Mouse (Mus musculus) testis, adult 2 months (tissue): ENCODE results near the gene A030003K21Rik. TPM values are rescaled to one million over a fixed set of nuclear protein-coding genes. Genes with fewer than 3 reads are reported as not detected.
"Not testable (repeated sequence)": the region's sequence is repeated elsewhere in the genome, so short reads cannot be mapped to it uniquely, and the experiment has no call there.

Experiments
- H3K27ac ChIP-seq: fragments of 200-500 bp; 2 replicates; pipeline ENCODE4 v1.5.1; 2012; ENCODE audit warnings: low read depth, low read length; ENCODE audit not compliant: control insufficient read depth, insufficient read depth
- H3K27me3 ChIP-seq: fragments of 200-500 bp; 2 replicates; pipeline ENCODE4 v1.6.1; 2012; ENCODE audit warnings: mild to moderate bottlenecking, low read length, moderate library complexity; ENCODE audit not compliant: control insufficient read depth, insufficient read depth
- H3K36me3 ChIP-seq: fragments of 200-500 bp; 2 replicates; pipeline ENCODE4 v1.6.1; 2012; ENCODE audit warnings: mild to moderate bottlenecking, low read length; ENCODE audit not compliant: control insufficient read depth, insufficient read depth
- H3K4me1 ChIP-seq: fragments of 200-500 bp; 2 replicates; pipeline ENCODE4 v1.6.1; 2012; ENCODE audit warnings: low read length; ENCODE audit not compliant: control insufficient read depth, insufficient read depth
- H3K4me3 ChIP-seq: fragments of 200-500 bp; 2 replicates; pipeline ENCODE4 v1.5.1; 2012; ENCODE audit warnings: low read depth, mild to moderate bottlenecking, low read length, moderate library complexity, mixed read lengths; ENCODE audit not compliant: control insufficient read depth
- CTCF ChIP-seq: fragments of 200-500 bp; IDR thresholded peaks from 2 replicates; pipeline ENCODE4 v1.5.1; 2012; ENCODE audit warnings: low read depth, mild to moderate bottlenecking, inconsistent platforms, low read length, moderate library complexity; ENCODE audit not compliant: control insufficient read depth, insufficient read depth, insufficient replicate concordance
- POLR2A ChIP-seq: fragments of 200-500 bp; IDR thresholded peaks from 2 replicates; pipeline ENCODE4 v1.6.1; 2012; ENCODE audit warnings: low read depth, mild to moderate bottlenecking, inconsistent platforms, low read length, moderate library complexity; ENCODE audit not compliant: control insufficient read depth
- polyA plus RNA-seq: library from polyadenylated mRNA; depleted of rRNA; stranded (reverse); fragments of >200 nt; gene quantifications from 2 replicates; pipeline ENCODE4 v1.2.3, GENCODE M21; 2012

The A030003K21Rik gene
- polyA plus RNA-seq, 1 experiment: not detected

- no peaks in the 10 kb centered on the region for H3K36me3 ChIP-seq
Observed at GRCm38 (mm10) chr1:82974342-82974741, 31.2 kb upstream of the A030003K21Rik start.

GRCm38 (mm10) chr1:82973901-82974300, 30.7 kb upstream of the A030003K21Rik start:
- H3K4me1 ChIP-seq: no peaks in the 10 kb centered on the region
- no peaks in the 10 kb centered on the region for H3K36me3 ChIP-seq
- no peak overlapping the region for H3K27ac ChIP-seq
- no peak overlapping the region for H3K4me3 ChIP-seq
- H3K27me3 ChIP-seq: no peaks in the 10 kb centered on the region
- TF ChIP-seq POLR2A: no peak
- TF ChIP-seq CTCF: no peak

More at GRCm38 (mm10) chr1:82974342-82974741, 31.2 kb upstream of the A030003K21Rik start:
- H3K4me1 ChIP-seq: no peaks in the 10 kb centered on the region
- no peak overlapping the region for H3K27ac ChIP-seq
- H3K4me3 ChIP-seq: no peak overlapping the region
- TF ChIP-seq POLR2A (no peak), CTCF (no peak)
- no peaks in the 10 kb centered on the region for H3K27me3 ChIP-seq

- H3K36me3 ChIP-seq: no peaks in the 10 kb centered on the region
- H3K4me1 ChIP-seq: no peaks in the 10 kb centered on the region
- no peak for TF ChIP-seq POLR2A
- no peak for TF ChIP-seq CTCF
- no peaks in the 10 kb centered on the region for H3K27me3 ChIP-seq
- no peak overlapping the region for H3K27ac ChIP-seq
- no peak overlapping the region for H3K4me3 ChIP-seq
Observed at GRCm38 (mm10) chr1:82973244-82973643, 30.1 kb upstream of the A030003K21Rik start.

GRCm38 (mm10) chr1:82972046-82972445, 28.9 kb upstream of the A030003K21Rik start:
- Histone ChIP-seq H3K27me3 (no peaks in the 10 kb centered on the region), H3K27ac (no peak overlapping the region), H3K36me3 (no peaks in the 10 kb centered on the region), H3K4me1 (no peaks in the 10 kb centered on the region), H3K4me3 (no peak overlapping the region)
- TF ChIP-seq POLR2A (no peak), CTCF (no peak)

GRCm38 (mm10) chr1:82966413-82966812, 23.2 kb upstream of the A030003K21Rik start:
- Histone ChIP-seq H3K36me3 (no peaks in the 10 kb centered on the region), H3K4me3 (no peak overlapping the region), H3K4me1 (no peaks in the 10 kb centered on the region), H3K27ac (no peak overlapping the region), H3K27me3 (no peaks in the 10 kb centered on the region)
- no peak for TF ChIP-seq CTCF
- TF ChIP-seq POLR2A: no peak

- H3K4me3 ChIP-seq: peak within 1 kb of the TSS; percentile 58
- no peaks in the 10 kb centered on the region for H3K4me1 ChIP-seq
- no peak within 1 kb of the TSS for H3K27ac ChIP-seq
- no peaks in the 10 kb centered on the region for H3K36me3 ChIP-seq
- no peaks in the 10 kb centered on the region for H3K27me3 ChIP-seq
- TF ChIP-seq CTCF (no peak), POLR2A (no peak)
Observed at GRCm38 (mm10) chr1:82959870-82960385, 16.7 kb upstream of the A030003K21Rik start, which contains the start of gene Gm47955. Gm47955 (plus strand) TSS chr1:82960286.

GRCm38 (mm10) chr1:82955913-82956312, 12.7 kb upstream of the A030003K21Rik start, which contains the start of gene Gm7544:
Gm7544 (minus strand) TSS chr1:82956013.
- not testable (repeated sequence) for H3K4me3 ChIP-seq, H3K4me1 ChIP-seq, H3K36me3 ChIP-seq, H3K27ac ChIP-seq, H3K27me3 ChIP-seq

GRCm38 (mm10) chr1:82948601-82949000, 5.4 kb upstream of the A030003K21Rik start:
- Histone ChIP-seq H3K27me3 (no peaks in the 10 kb centered on the region), H3K36me3 (no peaks in the 10 kb centered on the region), H3K27ac (no peak overlapping the region), H3K4me1 (no peaks in the 10 kb centered on the region), H3K4me3 (no peak overlapping the region)
- no peak for TF ChIP-seq CTCF
- TF ChIP-seq POLR2A: no peak

GRCm38 (mm10) chr1:82946029-82946428, 2.8 kb upstream of the A030003K21Rik start:
- not testable (repeated sequence) for H3K4me1 ChIP-seq, H3K36me3 ChIP-seq, H3K27me3 ChIP-seq, H3K27ac ChIP-seq, H3K4me3 ChIP-seq

- H3K4me1 ChIP-seq, H3K27ac ChIP-seq, H3K4me3 ChIP-seq, H3K36me3 ChIP-seq, H3K27me3 ChIP-seq: not testable (repeated sequence)
Observed at GRCm38 (mm10) chr1:82942505-82942904, 683 bp downstream of the A030003K21Rik start.
